Mouse (Mus musculus): Measurements from ENCODE around the gene Cldn2.

The Cldn2 gene

GRCm38 (mm10) chrX:139808501-139808900 lies 7.9 kb downstream of the Cldn2 start:
- DNase-seq = no peak

GRCm38 (mm10) chrX:139812636-139813298 lies 12.1 kb downstream of the Cldn2 start:
- DNase-seq = no peak

- DNase-seq = no peak
Observed at GRCm38 (mm10) chrX:139813299-139814002, 12.8 kb downstream of the Cldn2 start.

GRCm38 (mm10) chrX:139814018-139814635 lies 13.5 kb downstream of the Cldn2 start:
- no peak for DNase-seq

GRCm38 (mm10) chrX:139815201-139815600 lies 14.6 kb downstream of the Cldn2 start:
- no peak for DNase-seq

- no peak for DNase-seq
Observed at GRCm38 (mm10) chrX:139825402-139825801, 24.8 kb downstream of the Cldn2 start.

GRCm38 (mm10) chrX:139826926-139827325 lies 26.3 kb downstream of the Cldn2 start:
- DNase-seq = no peak

- no peak for DNase-seq
Observed at GRCm38 (mm10) chrX:139828363-139829092, 27.9 kb downstream of the Cldn2 start.

- DNase-seq = peak; percentile 39
Observed at GRCm38 (mm10) chrX:139832464-139832863, 31.8 kb downstream of the Cldn2 start.

- no peak for DNase-seq
Observed at GRCm38 (mm10) chrX:139839057-139839456, 38.4 kb downstream of the Cldn2 start.

- no peak for DNase-seq
Observed at GRCm38 (mm10) chrX:139841091-139841490, 40.5 kb downstream of the Cldn2 start.

GRCm38 (mm10) chrX:139854795-139855194 lies 54.2 kb downstream of the Cldn2 start:
- no peak for DNase-seq

GRCm38 (mm10) chrX:139859402-139859801 lies 58.8 kb downstream of the Cldn2 start:
- no peak for DNase-seq
